Mouse (Mus musculus) retina, adult 2 months (tissue): ENCODE results near the gene Tcaf3.
A peak's percentile ranks its signal among the peaks of the same experiment; 100 is the strongest.

Source experiments
- DNase-seq: peaks from one replicate; pipeline ENCODE4 v3.0.0-alpha.2; 2012; ENCODE audit warnings: low read depth, low spot score

Gene Tcaf3

DNA sequence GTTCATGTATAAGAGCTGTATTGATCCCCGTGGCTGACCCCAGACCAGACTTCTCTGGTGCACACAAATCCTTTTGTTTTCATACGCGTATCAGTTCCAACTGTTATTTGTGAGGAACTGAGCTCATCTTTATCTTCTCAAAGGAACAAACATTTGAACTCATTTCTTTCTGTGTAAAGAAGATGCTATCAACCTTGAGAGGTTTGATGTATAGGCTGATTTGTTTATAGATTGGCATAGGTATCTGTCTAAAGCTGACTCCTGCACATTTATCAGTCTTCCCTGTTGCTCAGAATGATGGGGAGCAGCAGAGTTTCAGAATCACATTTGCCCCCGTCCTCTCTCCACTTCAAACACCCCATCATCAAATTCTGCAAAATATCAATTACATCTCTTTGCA is at the start of gene Tcaf3:
Tcaf3 (minus strand) TSS at position 101 of the 400 bp plus-strand sequence.
- no peak for DNase-seq

DNA sequence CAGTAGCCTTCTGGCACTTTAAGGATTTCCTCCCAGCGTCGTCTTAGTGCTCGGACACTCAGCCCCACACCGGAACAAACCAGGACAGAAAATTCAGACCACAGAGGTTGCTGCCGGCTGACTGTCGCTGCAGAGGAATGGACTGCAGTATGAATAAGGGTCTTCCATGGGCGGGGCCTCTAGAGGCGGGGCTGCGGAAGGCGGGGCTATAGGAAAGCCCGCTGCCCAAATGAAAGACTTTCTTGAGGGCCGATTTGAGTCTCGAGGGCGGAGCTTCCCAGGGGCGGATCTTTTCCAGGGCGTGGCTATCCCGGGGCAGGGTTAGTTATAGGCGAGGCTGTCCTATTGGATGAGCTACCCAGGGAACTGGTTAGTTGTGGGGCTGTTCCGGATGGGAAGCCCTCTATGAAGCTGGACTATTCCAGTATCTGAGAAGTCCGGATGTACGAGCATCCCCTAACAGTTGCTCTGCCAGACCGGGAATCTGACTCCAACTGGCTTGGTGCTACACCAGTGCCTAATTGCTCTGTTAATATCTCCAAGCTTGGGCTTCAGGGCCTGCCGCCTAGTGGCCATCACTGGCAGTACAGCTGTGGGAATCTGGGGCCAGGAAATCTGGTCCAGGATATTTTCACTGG is 47.5 kb upstream of the Tcaf3 start, which contains the start of gene Tcaf2:
Tcaf2 (minus strand) TSS at position 343 of the 638 bp plus-strand sequence.
- peak; percentile 22 for DNase-seq

DNA sequence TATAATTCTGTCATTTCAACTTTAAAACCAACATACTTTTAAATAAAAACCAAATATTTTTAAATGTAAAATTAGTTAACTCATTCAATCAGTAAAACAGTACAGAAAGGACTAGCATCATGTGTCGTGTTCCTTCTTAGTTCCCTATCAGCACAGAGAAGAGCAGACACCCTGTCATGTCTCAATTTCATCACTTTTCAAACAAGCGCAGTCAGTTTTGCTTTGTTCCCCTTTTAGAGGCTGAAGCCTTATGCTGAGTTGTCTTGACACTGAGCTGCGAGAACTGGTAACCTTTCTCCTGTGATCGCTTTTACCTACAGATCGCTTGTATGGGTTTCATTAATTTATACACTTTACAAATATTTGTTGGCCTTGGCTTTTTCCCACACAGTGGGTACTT is 36.9 kb upstream of the Tcaf3 start:
- DNase-seq, result no peak

- no peak for DNase-seq
Observed at GRCm38 (mm10) chr6:42631395-42631794, 33.9 kb upstream of the Tcaf3 start.

- no peak for DNase-seq
Observed at GRCm38 (mm10) chr6:42616904-42617303, 19.4 kb upstream of the Tcaf3 start.

GRCm38 (mm10) chr6:42612218-42612617 is 14.7 kb upstream of the Tcaf3 start:
- no peak for DNase-seq

GRCm38 (mm10) chr6:42610954-42611522 is 13.5 kb upstream of the Tcaf3 start:
- DNase-seq, result no peak

DNA sequence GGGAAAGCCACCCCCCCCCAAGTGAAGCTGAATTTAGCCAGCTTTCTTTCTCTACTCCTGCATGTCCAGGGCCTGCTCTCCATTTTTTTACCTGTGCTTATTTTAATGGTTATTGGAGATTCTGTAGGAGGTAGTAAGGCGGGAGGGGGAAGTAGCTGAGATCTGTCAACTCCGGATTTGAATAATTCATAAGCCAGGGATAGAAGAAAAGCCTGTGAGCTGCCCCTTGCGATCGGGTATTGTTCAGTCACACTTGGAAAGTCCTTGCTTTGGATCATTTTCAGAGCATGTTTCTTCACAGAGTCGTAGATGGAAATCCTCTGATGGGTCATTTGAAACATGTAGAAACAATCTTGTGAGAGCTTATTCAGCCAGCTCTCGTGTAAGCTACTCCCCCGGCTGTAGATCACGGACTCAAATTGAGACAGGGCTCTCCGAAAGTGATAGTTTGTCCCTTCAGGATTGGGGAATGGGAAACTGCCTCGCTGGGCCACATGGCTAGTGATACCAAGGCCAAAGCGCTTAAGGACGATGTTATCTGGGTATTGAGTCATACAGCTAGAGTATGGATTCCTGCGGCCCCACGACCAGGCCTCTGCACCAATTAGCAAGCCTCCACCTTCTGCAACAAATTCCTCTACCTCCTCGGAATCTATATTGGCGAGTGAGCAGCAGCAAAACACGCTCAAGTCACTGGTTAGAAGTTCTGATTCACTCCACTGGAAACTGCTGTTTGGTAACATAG is 4.2 kb downstream of the Tcaf3 start:
- no peak for DNase-seq

- DNase-seq, result no peak
Observed at GRCm38 (mm10) chr6:42586569-42586968, 10.9 kb downstream of the Tcaf3 start.

DNA sequence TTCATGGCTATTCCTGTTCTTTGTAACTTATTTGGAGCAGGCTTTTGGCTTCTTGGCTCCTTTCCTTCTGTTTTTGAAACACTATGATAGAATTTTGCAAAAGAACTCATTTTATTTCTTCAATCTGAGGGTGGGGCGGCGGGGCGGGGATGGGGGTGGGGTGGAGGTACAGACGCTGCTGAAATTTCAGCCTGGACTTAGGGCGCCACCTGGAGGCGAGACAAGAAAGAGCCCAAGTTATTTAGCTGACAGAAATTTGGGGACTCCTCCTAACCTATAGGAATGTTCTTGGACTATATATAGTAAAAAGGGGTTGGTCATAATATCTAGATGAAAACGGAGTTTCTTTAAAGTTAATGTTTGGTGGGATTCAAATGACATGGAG is 14.0 kb downstream of the Tcaf3 start:
- peak; percentile 2 for DNase-seq

DNA sequence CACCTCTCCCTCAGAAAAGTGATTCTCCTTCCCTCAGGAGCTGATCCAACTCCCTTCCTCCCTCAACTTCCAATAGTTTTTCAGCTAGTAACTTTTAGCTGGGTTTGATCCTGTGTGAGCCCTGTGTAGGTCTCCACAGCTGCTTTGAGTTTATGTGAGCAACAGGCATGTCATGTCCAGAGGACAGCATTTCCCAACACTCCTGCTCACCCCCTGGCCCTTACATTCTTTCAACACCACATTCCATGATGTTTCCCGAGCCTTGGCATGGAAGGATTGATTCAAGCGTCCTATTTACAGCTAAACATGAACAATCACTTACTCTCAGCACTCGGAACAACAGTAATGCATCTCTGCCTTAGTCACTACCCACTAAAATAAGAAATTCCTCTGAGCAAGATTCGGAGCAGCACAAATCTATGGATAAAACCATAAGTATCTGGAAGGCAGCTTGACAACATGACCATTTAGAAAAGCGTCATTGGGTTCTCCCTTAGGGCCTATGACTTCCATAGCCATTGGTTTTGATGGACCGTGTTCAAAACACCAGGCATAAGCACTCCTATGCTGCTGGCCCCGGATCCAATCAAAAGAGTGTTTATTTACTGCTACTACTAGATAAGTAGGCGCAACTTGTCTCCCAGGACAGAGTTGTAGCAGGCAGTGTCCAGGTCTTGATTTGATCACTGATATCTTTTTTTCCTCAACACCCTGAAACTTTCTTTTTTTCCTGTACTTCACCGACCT is 14.6 kb downstream of the Tcaf3 start:
- DNase-seq, result no peak

GRCm38 (mm10) chr6:42578678-42579077 is 18.8 kb downstream of the Tcaf3 start:
- no peak for DNase-seq

DNA sequence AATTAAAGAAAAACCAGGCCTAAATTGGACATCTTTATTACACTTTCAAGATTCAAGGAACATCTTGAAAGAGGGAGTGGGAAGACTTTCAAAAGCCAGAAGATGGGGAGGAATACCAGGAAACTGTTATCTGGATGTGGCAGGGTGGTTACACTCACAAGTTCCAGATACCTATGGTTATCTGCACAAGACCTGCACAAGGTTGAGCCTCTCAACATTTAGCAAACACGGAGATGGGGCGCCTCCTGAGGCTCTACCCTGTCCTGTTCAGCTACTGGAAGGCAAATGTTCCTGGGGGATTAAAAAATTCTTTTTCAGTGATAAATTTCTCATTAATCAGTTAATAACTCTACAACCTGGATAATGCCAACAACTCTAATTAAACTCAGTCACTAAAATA is 20.1 kb downstream of the Tcaf3 start:
- no peak for DNase-seq

- DNase-seq, result no peak
Observed at GRCm38 (mm10) chr6:42568205-42568604, 29.3 kb downstream of the Tcaf3 start.

DNA sequence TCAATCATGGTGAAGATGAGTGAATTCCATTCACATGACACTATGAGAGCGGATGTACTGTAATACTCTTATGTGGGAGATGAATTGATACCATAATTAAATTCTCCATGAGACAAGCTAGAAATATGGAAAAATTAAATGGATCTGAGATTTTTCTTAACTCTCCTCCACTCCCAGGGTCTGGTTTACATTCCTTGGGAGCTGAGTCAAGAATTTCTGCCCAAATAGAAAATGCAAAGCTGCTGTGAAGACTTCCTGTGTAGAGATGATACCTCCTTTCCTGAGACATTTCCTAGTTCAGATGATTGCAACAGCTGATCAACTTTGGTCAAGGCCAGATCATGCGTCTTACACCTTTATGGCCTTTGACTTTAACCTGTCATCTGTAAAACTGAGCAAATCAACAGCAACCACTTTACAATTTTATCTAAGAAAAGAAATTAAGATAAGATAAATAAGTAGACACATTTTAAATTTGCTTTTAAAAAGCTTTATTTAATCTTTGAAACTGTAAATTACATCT is 31.4 kb downstream of the Tcaf3 start:
- no peak for DNase-seq

- no peak for DNase-seq
Observed at GRCm38 (mm10) chr6:42562280-42562679, 35.2 kb downstream of the Tcaf3 start.

DNA sequence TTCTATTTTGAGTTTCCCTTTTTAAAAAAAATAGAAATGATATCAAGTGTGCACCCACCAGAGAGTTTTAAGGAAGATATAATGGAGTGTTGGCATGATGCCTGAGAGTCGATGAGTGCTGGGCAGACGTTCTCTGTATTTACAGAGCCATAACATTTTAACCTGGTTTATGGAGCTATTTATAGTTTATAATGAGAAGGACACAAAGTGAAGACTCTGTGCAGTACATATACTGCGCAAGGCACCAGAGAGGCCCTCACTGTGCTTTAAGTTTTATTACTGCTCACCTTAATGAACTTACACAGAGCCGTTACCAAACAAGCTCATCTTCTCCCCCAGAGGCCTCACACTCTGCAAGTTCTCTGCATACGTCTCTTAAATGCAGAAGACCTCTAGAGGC is 36.6 kb downstream of the Tcaf3 start:
- no peak for DNase-seq

DNA sequence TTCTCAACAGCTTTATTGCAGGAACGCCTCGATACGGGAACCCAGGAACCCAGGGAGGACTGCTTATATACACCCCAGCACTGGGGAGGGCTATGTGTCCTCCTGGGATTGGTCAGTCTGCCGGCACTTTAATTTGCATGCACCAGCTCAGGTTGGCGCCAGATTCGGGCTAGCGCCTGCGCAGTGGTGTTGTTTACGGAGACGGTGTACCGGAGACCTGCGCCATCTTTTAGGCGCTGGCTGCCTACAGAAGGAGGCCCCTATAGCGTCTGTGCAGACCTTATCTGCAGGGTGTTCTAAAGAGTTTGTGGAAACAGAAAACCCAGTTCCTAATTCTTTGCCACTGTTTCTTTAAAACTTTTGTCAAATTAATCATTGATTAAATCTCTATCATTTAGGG is 38.9 kb downstream of the Tcaf3 start:
- DNase-seq, result no peak

DNA sequence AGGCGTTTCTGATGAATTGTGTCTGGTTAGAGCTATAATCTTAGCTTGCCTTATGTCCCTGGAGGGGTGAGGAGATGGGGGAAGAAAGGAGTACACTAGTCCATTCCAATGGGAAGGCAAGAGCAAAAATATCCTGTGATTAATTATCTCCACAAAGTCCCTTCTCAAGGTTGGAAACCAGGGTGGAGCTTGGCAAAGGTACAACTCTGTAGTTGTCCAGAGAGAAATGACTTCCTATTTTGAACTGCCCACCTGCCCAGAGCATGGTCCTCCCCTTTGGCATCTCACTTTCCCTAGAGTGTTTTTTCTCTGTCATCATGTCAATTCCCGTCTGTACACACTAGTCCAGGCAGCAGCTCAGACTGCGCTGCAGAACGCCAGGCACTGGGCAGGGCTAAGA is 50.0 kb downstream of the Tcaf3 start, which contains the start of gene Olfr455:
Olfr455 (minus strand) TSS at position 127 of the 400 bp plus-strand sequence.
- no peak for DNase-seq

- DNase-seq, result no peak
Observed at GRCm38 (mm10) chr6:42546180-42546579, 51.3 kb downstream of the Tcaf3 start.

GRCm38 (mm10) chr6:42545451-42545885 is 52.0 kb downstream of the Tcaf3 start:
- no peak for DNase-seq

DNA sequence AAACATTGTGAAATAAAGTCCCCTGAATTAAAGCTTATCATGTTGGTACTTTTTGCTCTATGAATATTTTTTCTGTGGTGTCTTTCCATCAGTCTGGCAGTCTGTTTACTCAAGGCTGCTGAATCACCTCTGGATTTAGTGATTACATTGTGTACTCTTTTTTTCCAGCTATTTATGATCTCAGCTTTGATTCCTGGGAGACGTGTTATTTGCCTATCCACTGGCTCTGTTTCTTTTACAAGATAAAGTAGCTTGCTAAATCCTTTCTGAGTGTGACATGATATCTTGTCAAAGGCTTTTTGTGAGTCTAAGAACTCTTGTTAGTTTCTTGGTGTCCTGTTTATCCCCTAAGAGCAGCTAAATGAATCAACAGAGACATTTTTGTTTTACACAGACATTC is 52.6 kb downstream of the Tcaf3 start:
- DNase-seq, result no peak
